ENCODE assay signal across 5 mouse cellular contexts in genomic region chr14:26173955-26174354, GRCm38 (mm10). TPM values are rescaled to one million over a fixed set of nuclear protein-coding genes. Genes with fewer than 3 reads are reported as not detected.
"Had no signal": no experiment of that assay in that cellular context is flagged by ENCODE, and none has a peak within 500 bp of the region (broad histone marks: within the 10 kb centered on the region; RNA-seq: fewer than 3 reads in every experiment).

No protein-coding gene starts in this region.

RNA-seq across cellular contexts. Expression of gene Plac9b, which starts 8.3 kb away (rescaled TPM):
- polyA plus RNA-seq: macrophage had no signal

RNA-seq across cellular contexts. Expression of gene Duxbl2, which starts 55.8 kb away (rescaled TPM):
- polyA plus RNA-seq: liver, embryonic 12.5 days; liver, embryonic 16.5 days; macrophage; midbrain, embryonic 13.5 days; midbrain, postnatal 0 days had no signal
